Mouse (Mus musculus) small intestine, adult 2 months (tissue): ENCODE data around the gene Zfp704.

ENCODE experiments used
- CTCF ChIP-seq: fragments of 200-500 bp; IDR thresholded peaks from 2 replicates; pipeline ENCODE4 v1.5.1; 2012; ENCODE audit warnings: low read depth, mild to moderate bottlenecking, control low read depth, inconsistent platforms, low read length, moderate library complexity, mixed read lengths; ENCODE audit not compliant: insufficient replicate concordance, insufficient read length; ENCODE audit errors: extremely low read depth
- POLR2A ChIP-seq: fragments of 200-500 bp; IDR thresholded peaks from 2 replicates; pipeline ENCODE4 v1.6.1; 2012; ENCODE audit warnings: low read depth, mild to moderate bottlenecking, control low read depth, inconsistent platforms, low read length, moderate library complexity

GRCm38 (mm10) chr3:9432226-9432625 is 177.7 kb downstream of the Zfp704 start:
- no peak for TF ChIP-seq CTCF
- TF ChIP-seq POLR2A, result no peak
